Mouse (Mus musculus) megakaryocyte, embryonic 14.5 days (primary cell): Measurements from ENCODE around the gene Kif16b.

ENCODE experiments used
- FLI1 ChIP-seq: IDR thresholded peaks from 2 replicates; pipeline ENCODE4 v1.6.1; 2012; ENCODE audit warnings: low read length, inconsistent platforms, mixed read lengths
- GATA1 ChIP-seq: IDR thresholded peaks from 3 replicates; pipeline ENCODE4 v1.6.1; 2012; ENCODE audit warnings: mixed read lengths, low read length, inconsistent platforms, borderline replicate concordance

GRCm38 (mm10) chr2:142876636-142877035 is 24.7 kb downstream of the Kif16b start:
- no peak for TF ChIP-seq GATA1
- TF ChIP-seq FLI1, result no peak
